Mouse (Mus musculus): Measurements from ENCODE around the gene Sin3a. TPM values are rescaled to one million over a fixed set of nuclear protein-coding genes. Genes with fewer than 3 reads are reported as not detected.

The Sin3a gene
- polyA plus RNA-seq, 1 experiment from 2014 or later, result 36.2 TPM

DNA sequence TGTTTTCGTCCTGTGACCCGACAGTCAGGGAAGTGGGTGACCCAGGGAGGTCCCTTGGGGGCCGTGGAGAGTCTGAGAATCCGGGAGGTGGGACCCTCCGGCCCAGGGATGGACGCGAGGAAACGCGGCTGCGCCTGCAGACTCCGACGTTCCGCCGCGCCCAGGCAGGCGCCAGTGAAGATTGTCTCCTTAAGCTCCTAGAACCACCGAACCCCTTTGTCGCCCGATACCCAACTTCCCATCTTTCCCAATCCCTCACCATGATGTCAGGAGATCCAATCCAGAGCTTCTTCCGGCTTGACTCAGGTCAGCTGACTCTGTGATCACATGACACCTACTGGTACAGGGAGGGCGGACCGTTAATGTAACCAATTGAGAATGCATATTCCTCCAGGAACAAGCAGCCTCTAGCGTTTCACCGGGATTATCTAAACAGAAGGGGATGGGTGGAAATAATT lies 86.2 kb downstream of the Sin3a start, which contains the start of gene Commd4:
Gene Commd4, minus strand, starts transcription at position 319 of the 458 bp plus-strand sequence.
- no peaks in the 10 kb centered on the region for H3K9me3 ChIP-seq
- no peaks in the 10 kb centered on the region for H3K27me3 ChIP-seq (ENCODE audit: insufficient read depth, poor library complexity, severe bottlenecking)
- peak; percentile 96 for DNase-seq (ENCODE audit: low spot score)
- peaks cover 21% of the 10 kb centered on the region for H3K36me3 ChIP-seq
- peak within 1 kb of the TSS; percentile 86 for H3K27ac ChIP-seq
- H3K4me3 ChIP-seq, result peak within 1 kb of the TSS; percentile 73
- H3K4me1 ChIP-seq, result peaks cover 19% of the 10 kb centered on the region
- WGBS, result under 1% methylated on average over 24 of the region's 24 CpGs

DNA sequence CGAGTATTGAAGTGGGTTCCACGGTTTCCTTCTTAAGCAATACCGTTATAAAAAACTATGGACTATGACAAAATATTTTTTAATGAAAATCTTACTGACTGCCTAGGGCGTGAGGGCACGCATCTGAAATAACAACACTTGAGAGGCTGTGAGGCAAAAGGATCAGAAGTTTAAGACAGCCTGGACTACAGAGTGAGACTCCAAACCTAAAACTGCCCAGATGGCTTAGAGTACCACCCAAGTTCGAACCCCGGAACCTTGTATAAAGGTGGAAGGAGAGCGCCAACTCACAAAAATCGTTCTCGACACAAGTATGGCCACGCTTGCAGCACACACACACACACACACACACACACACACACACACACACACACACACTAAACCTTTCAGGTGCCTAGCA lies 86.7 kb downstream of the Sin3a start:
- DNase-seq (ENCODE audit: low spot score), result no peak
- no peaks in the 10 kb centered on the region for H3K27me3 ChIP-seq (ENCODE audit: insufficient read depth, poor library complexity, severe bottlenecking)
- H3K36me3 ChIP-seq, result peaks cover 21% of the 10 kb centered on the region
- H3K4me3 ChIP-seq, result peak overlapping the region; percentile 73
- H3K9me3 ChIP-seq, result no peaks in the 10 kb centered on the region
- WGBS, result 37% methylated on average over 11 of the region's 11 CpGs
- peaks cover 19% of the 10 kb centered on the region for H3K4me1 ChIP-seq
- peak overlapping the region; percentile 86 for H3K27ac ChIP-seq

GRCm38 (mm10) chr9:57162496-57162895 lies 90.7 kb downstream of the Sin3a start:
- Histone ChIP-seq H3K27ac (no peak overlapping the region), H3K9me3 (no peaks in the 10 kb centered on the region), H3K4me3 (no peak overlapping the region), H3K27me3 (ENCODE audit: insufficient read depth, poor library complexity, severe bottlenecking) (no peaks in the 10 kb centered on the region), H3K36me3 (no peaks in the 10 kb centered on the region), H3K4me1 (peaks cover 9% of the 10 kb centered on the region)
- no peak for DNase-seq (ENCODE audit: low spot score)
- WGBS, result 5% methylated on average over 3 of the region's 3 CpGs

GRCm38 (mm10) chr9:57163137-57163536 lies 91.3 kb downstream of the Sin3a start:
- no peak for DNase-seq (ENCODE audit: low spot score)
- no peak overlapping the region for H3K27ac ChIP-seq
- H3K27me3 ChIP-seq (ENCODE audit: insufficient read depth, poor library complexity, severe bottlenecking), result no peaks in the 10 kb centered on the region
- H3K36me3 ChIP-seq, result no peaks in the 10 kb centered on the region
- peaks cover 5% of the 10 kb centered on the region for H3K4me1 ChIP-seq
- 36% methylated on average over 2 of the region's 2 CpGs for WGBS
- no peaks in the 10 kb centered on the region for H3K9me3 ChIP-seq
- no peak overlapping the region for H3K4me3 ChIP-seq

GRCm38 (mm10) chr9:57166173-57166572 lies 94.3 kb downstream of the Sin3a start:
- 85% methylated on average over 2 of the region's 2 CpGs for WGBS
- DNase-seq (ENCODE audit: low spot score), result no peak
- H3K27ac ChIP-seq, result no peak overlapping the region
- no peaks in the 10 kb centered on the region for H3K36me3 ChIP-seq
- no peaks in the 10 kb centered on the region for H3K27me3 ChIP-seq (ENCODE audit: insufficient read depth, poor library complexity, severe bottlenecking)
- H3K4me3 ChIP-seq, result no peak overlapping the region
- H3K9me3 ChIP-seq, result no peaks in the 10 kb centered on the region
- H3K4me1 ChIP-seq, result no peaks in the 10 kb centered on the region

DNA sequence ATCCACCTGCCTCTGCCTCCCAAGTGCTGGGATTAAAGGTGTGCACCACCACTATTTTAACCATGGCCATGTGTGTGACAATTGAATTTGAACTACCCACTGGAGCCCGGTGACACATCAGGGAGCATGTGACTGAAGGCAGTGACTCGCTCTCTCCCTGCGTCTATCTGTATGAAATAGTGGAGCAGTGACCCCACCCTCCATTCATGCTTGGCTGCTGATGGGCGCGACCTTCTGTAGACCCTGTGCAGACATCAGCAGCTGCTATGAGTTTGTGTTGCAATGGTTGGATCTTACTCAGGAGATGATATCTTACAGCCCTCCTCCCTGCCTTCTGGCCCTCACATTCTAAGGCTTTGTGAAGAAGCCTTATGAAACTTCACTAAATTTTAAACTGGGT lies 96.6 kb downstream of the Sin3a start:
- Histone ChIP-seq H3K36me3 (no peaks in the 10 kb centered on the region), H3K4me3 (no peak overlapping the region), H3K27me3 (ENCODE audit: insufficient read depth, poor library complexity, severe bottlenecking) (no peaks in the 10 kb centered on the region), H3K27ac (no peak overlapping the region), H3K4me1 (no peaks in the 10 kb centered on the region), H3K9me3 (no peaks in the 10 kb centered on the region)
- no peak for DNase-seq (ENCODE audit: low spot score)
- WGBS, result 77% methylated on average over 5 of the region's 5 CpGs

Other genes starting within 250 kb of the Sin3a start
- gene Odf3l1, start 207.4 kb upstream of the Sin3a start, polyA plus RNA-seq (2016; fragmentation: Nextera tagmentation; extraction: Ambion mirVana), result 0.64 and 1.4 TPM in 2 replicates
- 22.5 and 39.4 TPM in 2 replicates for gene Cspg4, start 207.0 kb upstream of the Sin3a start, polyA plus RNA-seq (2016; fragmentation: Nextera tagmentation; extraction: Ambion mirVana)
- 8.0 and 8.1 TPM in 2 replicates for gene Snx33, start 143.7 kb upstream of the Sin3a start, polyA plus RNA-seq (2016; fragmentation: Nextera tagmentation; extraction: Ambion mirVana)
- 54.8 and 65.1 TPM in 2 replicates for gene Imp3, start 134.6 kb upstream of the Sin3a start, polyA plus RNA-seq (2016; fragmentation: Nextera tagmentation; extraction: Ambion mirVana)
- gene Snupn, start 121.2 kb upstream of the Sin3a start, polyA plus RNA-seq (2016; fragmentation: Nextera tagmentation; extraction: Ambion mirVana), result 24.4 and 27.4 TPM in 2 replicates
- 15.6 and 23.4 TPM in 2 replicates for gene Ptpn9, start 77.1 kb upstream of the Sin3a start, polyA plus RNA-seq (2016; fragmentation: Nextera tagmentation; extraction: Ambion mirVana)
- gene Man2c1, start 58.6 kb downstream of the Sin3a start, polyA plus RNA-seq (2016; fragmentation: Nextera tagmentation; extraction: Ambion mirVana), result 73.7 and 78.3 TPM in 2 replicates
- gene Neil1, start 76.3 kb downstream of the Sin3a start, polyA plus RNA-seq (2016; fragmentation: Nextera tagmentation; extraction: Ambion mirVana), result 4.5 TPM in 2 replicates
- gene Commd4, start 86.3 kb downstream of the Sin3a start, polyA plus RNA-seq (2016; fragmentation: Nextera tagmentation; extraction: Ambion mirVana), result 79.9 and 92.8 TPM in 2 replicates
- gene Trcg1, start 164.5 kb downstream of the Sin3a start, polyA plus RNA-seq (2016; fragmentation: Nextera tagmentation; extraction: Ambion mirVana), result not detected in 2 replicates
- 22.7 and 31.3 TPM in 2 replicates for gene 1700017B05Rik, start 190.6 kb downstream of the Sin3a start, polyA plus RNA-seq (2016; fragmentation: Nextera tagmentation; extraction: Ambion mirVana)